ENCODE assay signal across 9 mouse cellular contexts in genomic region chr12:52288941-52289567, GRCm38 (mm10).
DNase-seq lines count a peak whose midpoint lies in the region; ATAC-seq lines count a peak whose summit lies in the region.
"Had no signal": no experiment of that assay in that cellular context is flagged by ENCODE, and none has a peak within 500 bp of the region (broad histone marks: within the 10 kb centered on the region; RNA-seq: fewer than 3 reads in every experiment).

No protein-coding gene starts in this region.

- peaks cover 26% of the 10 kb centered on the region for H3K4me1 ChIP-seq in lung, embryonic 15.5 days
- peaks cover 14% of the 10 kb centered on the region for H3K4me1 ChIP-seq in embryonic facial prominence, embryonic 14.5 days (ENCODE audit: control insufficient read depth, insufficient read depth, low read length)
- peaks cover 42% of the 10 kb centered on the region for H3K4me1 ChIP-seq in limb, embryonic 10.5 days

- DNase-seq in lung, postnatal 10 days = no peak
- peak; percentile 77 for DNase-seq in embryonic facial prominence, embryonic 14.5 days (ENCODE audit: low spot score)
- no peak for DNase-seq in limb, embryonic 10.5 days (ENCODE audit: low spot score)
- peak; percentile 5 for DNase-seq in retina, postnatal 7 days (ENCODE audit: low read depth, low spot score)
- no peak for DNase-seq in adrenal gland, postnatal 36 days
- DNase-seq in thymus, postnatal 4 days = no peak
- DNase-seq in lung, postnatal 25 days (ENCODE audit: low spot score) = no peak
- DNase-seq: gastrocnemius, postnatal 36 days had no signal

- no peaks in the 10 kb centered on the region for H3K9me3 ChIP-seq in lung, embryonic 15.5 days
- H3K9me3 ChIP-seq in embryonic facial prominence, embryonic 14.5 days (ENCODE audit: control insufficient read depth, low read length) = no peaks in the 10 kb centered on the region
- no peaks in the 10 kb centered on the region for H3K9me3 ChIP-seq in limb, embryonic 10.5 days (replicated peaks)

- no peak overlapping the region for H3K4me2 ChIP-seq in lung, embryonic 15.5 days
- no peak overlapping the region for H3K4me2 ChIP-seq in embryonic facial prominence, embryonic 14.5 days (ENCODE audit: low read depth, low read length)

- no peak overlapping the region for H3K4me3 ChIP-seq in lung, embryonic 15.5 days
- H3K4me3 ChIP-seq in embryonic facial prominence, embryonic 14.5 days (ENCODE audit: low read depth, low read length) = no peak overlapping the region
- H3K4me3 ChIP-seq in limb, embryonic 10.5 days = no peak overlapping the region

- WGBS in lung, embryonic 15.5 days = 31% methylated on average over 11 of the region's 11 CpGs
- WGBS in embryonic facial prominence, embryonic 14.5 days = 47% methylated on average over 11 of the region's 11 CpGs
- 77% methylated on average over 11 of the region's 11 CpGs for WGBS in limb, embryonic 10.5 days

- H3K27me3 ChIP-seq in lung, embryonic 15.5 days = no peaks in the 10 kb centered on the region
- no peaks in the 10 kb centered on the region for H3K27me3 ChIP-seq in embryonic facial prominence, embryonic 14.5 days (replicated peaks; ENCODE audit: control insufficient read depth, insufficient read depth, low read length)
- H3K27me3 ChIP-seq in limb, embryonic 10.5 days (ENCODE audit: low read depth, poor library complexity, severe bottlenecking) = no peaks in the 10 kb centered on the region

- peak; percentile 71; the same call in 1 of the 2 replicates for ATAC-seq in lung, embryonic 15.5 days (ENCODE audit: borderline replicate concordance, extremely low read depth, low FRiP score, low TSS enrichment)
- peak; percentile 85; the same call in 1 of the 2 replicates for ATAC-seq in embryonic facial prominence, embryonic 14.5 days (ENCODE audit: low read depth)

- H3K36me3 ChIP-seq in lung, embryonic 15.5 days = no peaks in the 10 kb centered on the region
- H3K36me3 ChIP-seq in embryonic facial prominence, embryonic 14.5 days (ENCODE audit: control insufficient read depth, insufficient read depth, low read length) = no peaks in the 10 kb centered on the region
- no peaks in the 10 kb centered on the region for H3K36me3 ChIP-seq in limb, embryonic 10.5 days

- H3K27ac ChIP-seq in lung, embryonic 15.5 days = peak overlapping the region; percentile 73
- 0 out of 2 replicates have a peak overlapping the region, but pooled peaks have one; percentile 36 for H3K27ac ChIP-seq in embryonic facial prominence, embryonic 14.5 days (replicated peaks; ENCODE audit: low read depth, low read length)
- peak overlapping the region; percentile 58 for H3K27ac ChIP-seq in limb, embryonic 10.5 days

- no peak overlapping the region for H3K9ac ChIP-seq in lung, embryonic 15.5 days
- H3K9ac ChIP-seq in embryonic facial prominence, embryonic 14.5 days (ENCODE audit: low read depth, low read length) = no peak overlapping the region

Comparison
In these comparisons a context has a peak if more than half of its experiments do, and no peak if none do; other contexts are left out.
1. DNase-seq: peak in embryonic facial prominence, embryonic 14.5 days (single experiment) and retina, postnatal 7 days (single experiment); none in lung, postnatal 10 days (single experiment), limb, embryonic 10.5 days (single experiment), adrenal gland, postnatal 36 days (0 of 2), thymus, postnatal 4 days (single experiment) and lung, postnatal 25 days (single experiment).
2. Peak in every context shown above with its lines, with median percentiles within 50 percentile points of each other: H3K27ac ChIP-seq.